Mouse (Mus musculus): ENCODE results near the gene Sbds.

Gene Sbds

DNA sequence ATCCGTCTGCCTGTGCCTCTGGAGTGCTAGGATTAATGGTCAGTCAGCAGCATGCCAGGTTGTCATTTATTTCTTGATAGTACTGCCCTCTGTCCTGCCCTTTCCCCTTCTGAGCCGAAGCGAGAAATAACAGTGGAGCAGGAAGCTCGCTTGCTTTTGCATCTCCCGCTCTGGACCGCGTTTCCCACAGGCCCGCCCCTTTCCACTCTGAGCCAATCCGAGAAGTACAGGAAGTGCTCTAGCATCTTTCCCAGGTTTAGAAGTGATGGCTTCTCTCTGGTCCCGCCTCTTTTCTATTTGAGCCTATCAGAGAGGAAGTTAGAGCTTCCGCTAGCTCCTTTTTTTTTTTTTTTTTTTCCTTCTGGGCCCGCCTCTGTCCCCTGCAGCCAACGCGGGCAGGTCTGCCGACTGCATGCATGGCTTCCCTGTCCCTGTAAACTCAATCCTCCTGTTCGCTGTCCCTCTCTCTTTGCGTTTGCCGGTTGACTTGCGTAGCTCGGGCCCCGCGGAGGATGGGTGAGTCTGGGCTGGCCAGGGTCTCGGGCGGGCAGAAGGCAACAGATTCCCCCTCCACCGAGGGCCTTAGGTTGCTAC, 1.4 kb upstream of the Sbds start:
- DNase-seq (ENCODE audit: low spot score), result peak; percentile 98

DNA sequence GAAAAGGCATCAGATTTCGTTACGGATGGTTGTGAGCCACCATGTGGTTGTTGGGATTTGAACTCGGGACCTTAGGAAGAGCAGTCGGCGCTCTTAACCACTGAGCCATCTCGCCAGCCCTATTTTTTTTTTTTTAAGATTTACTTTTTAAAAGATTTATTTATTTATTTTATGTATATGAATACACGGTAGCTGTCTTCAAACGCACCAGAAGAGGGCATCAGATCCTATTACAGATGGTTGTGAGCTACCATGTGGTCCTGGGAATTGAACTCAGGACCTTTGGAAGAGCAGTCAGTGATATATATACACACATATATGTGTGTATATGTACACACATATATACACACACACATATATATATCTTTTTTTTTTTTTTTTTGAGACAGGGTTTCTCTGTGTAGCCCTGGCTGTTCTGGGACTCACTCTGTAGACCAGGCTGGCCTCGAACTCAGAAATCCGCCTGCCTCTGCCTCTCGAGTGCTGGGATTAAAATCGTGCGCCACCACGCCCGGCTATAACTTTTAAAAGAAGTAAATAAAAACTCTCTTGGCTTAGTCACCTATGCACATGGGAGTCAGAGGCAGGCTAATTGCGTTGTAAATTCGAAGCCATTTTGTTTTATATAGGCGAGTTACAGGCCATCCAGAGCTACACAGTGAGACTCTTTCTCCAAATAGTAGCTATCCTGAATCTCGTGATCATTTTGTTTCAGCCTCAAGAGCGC, 632 bp upstream of the Sbds start:
- peak; percentile 31 for DNase-seq (ENCODE audit: low spot score)

DNA sequence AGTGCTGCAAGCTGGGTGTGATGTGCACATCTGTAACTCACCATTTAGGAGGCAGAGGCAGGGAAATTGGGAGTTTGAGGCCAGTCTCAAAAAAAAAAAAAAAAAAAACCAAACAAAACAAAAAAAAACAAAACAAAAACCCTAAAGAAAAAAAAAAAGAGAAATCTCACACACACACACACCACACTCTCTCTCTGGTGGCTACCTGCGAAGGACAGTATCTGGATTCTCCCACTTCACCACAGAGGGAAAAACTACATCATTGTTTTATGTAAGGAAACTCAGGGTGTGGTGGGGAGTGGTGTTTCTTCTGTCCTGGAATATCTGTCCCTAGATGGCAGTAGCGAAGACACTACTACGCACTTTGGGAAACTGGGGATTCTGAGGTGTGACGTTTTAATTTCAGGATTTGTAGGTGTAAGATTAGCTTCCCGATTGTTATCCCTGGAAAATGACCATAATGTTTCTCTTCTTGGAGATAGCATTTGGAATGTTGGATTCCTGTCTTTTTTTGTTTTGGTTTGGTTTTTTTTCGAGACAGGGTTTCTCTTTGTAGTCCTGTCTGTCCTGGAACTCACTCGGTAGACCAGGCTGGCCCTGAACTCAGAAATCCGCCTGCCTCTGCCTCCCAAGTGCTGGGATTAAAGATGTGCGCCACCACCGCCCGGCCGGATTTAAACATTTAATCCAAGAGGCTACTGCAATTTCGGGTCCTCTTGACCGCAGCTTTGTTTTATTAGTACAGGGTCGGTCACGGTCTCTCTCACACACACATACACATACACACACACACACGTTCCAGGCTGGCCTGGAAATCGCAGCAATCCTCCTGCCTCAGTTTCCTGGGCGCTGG, 940 bp downstream of the Sbds start:
- peak; percentile 47 for DNase-seq (ENCODE audit: low spot score)

DNA sequence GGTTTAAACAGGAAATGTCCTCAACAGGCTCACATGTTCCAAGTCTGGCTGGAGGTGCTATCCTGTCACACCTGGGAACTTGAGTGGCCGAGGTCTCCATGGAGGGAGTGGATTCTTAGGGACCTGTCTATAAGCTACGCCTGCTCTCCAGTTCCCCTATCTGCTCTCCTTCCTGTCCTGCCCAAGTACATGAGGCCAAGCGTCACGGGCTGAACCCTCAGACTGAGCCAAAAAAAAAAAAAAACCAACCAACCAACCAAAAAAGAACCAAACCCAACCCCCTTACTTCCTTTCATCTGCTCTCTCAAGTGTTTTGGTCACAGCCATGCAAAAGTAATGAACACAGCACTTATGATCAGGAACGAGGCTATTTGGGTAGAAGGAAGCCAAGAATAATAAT, 7.5 kb downstream of the Sbds start:
- no peak for DNase-seq (ENCODE audit: low spot score)

DNA sequence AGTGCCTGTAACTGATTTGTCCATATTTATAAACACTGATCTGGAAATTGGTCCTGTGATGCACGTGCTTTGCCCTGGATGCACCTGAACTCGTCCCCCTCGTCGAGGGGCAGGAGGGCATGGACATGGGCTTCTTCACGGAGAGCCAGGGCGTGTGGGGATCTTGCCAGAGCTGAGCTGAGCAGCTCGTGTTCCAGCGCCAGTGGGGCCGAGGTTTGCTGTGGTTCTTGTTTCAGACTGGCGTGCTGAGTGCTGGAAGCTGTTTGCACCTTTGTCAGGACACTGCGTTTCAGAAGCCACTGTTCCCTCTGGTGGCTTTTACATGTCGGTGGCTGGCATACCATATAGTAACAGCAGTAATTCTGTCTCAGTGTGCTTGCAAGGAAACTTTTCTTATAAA, 13.9 kb downstream of the Sbds start:
- no peak for DNase-seq (ENCODE audit: low spot score)

DNA sequence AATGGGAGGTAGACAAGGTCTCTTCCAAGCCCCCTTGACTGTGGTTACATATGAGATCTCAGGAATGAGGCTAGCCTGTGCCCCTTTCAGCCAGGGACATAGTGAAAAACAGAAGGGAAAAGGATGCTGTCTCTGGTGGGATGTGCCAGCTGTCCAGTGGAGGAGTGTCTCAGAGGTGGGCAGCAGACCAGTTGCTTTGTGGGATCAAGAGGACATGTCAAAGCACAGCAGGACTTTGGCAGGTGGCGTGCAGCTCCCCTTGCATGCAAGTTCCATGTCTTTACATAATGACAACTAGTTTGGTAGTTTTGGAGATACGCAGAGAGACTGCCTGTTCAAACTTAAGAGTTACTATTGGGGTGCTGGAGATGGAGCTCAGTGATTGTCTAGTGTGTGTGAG, 15.5 kb downstream of the Sbds start:
- no peak for DNase-seq (ENCODE audit: low spot score)

DNA sequence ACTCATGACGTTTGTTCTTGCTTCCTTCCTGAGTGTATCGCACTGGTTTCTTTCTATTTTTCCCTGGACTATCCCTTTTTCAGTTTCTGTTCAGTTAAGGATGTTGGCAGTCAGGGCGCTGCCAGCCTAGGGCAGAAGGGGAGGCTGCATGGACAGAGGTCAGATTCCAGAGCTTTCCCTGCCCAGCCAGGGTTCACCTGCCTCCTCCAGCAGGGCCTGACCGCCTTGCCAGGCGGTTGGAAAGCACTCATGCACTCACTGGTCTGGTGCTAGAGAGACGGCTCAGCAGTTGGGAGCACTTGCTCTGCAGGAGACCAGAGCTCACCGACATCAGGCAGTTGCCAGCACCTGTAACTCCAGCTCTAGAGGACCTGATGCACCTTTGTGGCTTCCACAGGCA, 16.1 kb downstream of the Sbds start:
- DNase-seq (ENCODE audit: low spot score), result no peak

DNA sequence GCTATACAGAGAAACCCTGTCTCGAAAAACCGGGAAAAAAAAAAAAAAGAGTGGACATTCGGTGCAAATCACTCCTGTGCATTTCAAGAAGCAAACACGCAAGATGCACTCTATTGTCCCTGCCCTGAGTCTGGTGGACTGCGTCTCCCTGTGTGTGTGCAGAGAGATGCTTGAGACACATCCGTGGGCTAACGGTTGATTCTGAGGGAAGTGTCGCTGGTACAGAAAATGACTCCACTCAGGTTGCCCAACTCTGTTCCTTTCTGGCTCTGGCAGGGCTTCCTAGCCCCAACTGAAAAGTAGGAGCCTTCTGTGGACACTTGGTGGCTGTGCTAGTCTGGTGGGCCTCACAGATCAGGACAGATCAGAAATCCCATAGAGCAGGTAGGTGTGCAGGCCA, 19.0 kb downstream of the Sbds start:
- DNase-seq (ENCODE audit: low spot score), result no peak

DNA sequence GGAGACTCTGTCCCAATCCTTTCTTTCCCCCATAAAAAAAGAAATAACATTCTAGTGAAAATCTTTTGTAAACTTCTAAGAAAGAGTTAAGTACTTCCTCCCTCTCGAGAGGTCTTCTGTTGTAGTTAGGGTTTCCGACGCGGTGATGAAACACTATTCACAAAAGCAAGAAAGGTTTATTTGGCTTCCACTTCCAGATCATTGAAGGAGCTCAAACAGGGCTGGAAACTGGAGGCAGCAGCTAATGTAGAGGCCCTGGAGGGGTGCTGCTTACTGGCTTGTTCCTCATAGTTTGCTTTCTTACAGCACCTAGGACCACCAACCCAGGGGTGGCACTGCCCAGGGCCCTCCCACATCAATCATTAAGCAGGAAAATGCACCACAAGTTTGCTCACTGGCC, 27.2 kb downstream of the Sbds start:
- no peak for DNase-seq (ENCODE audit: low spot score)

DNA sequence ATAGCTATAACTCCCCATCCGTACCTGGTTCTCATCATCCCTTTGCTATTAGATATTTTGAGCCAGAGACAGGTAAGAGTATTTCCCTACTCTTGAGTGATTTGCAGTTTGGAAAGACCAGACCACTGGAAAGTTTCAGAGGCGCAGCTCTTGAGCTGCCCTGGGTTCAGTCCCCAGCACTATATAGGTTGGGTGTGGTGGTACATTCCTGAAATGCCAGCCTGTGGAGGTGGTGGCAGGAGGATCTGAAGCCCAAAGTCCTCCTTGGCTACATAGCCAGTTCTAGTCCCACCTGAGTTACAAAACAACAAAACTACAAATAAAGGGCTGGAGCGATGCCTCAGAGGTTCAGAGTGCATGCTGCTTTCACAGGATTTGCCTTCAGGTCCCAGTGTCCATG, 28.5 kb downstream of the Sbds start:
- DNase-seq (ENCODE audit: low spot score), result no peak

DNA sequence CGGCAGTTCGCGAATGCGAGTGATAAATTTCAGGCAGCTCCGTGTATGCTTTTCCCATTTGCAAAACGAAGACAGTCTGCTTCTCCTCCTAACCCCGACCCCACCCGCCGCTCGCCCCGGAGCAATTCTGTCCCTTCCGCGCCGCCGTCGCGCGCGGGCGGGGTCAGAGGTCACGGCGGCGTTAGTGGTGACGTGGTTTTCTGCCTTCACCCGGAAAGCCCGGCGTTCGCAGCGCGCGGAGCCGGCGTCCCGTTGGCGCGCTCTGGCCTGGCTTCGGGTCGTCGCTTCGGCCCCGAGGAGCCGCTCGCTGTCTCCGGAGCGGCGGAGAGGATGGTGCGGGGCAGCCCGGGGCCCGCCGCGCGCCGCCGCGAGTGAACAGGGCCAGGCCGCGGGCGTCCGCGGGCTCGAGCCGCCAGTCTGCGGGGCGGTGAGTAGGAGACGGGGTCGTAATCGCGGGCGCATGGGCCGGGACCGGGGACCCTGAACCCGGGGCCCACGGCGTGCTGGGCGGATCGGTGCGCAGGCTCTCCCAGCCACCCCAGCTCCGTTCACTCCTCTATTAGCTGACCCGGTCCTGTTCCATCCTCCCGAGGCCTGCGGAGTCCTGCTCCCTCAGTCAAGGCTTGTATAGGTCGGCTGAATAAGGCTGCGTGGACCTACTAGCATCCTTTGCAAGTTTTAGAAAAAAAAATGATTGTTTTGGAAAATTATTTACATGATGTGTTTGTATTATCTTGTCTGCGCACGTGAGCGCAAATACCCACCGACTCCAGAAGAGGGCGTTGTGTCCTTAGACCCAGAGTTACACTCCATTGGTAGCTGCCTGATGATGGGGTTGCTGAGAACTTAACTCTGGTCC, 33.0 kb downstream of the Sbds start:
- peak; percentile 87 for DNase-seq (ENCODE audit: low spot score)

DNA sequence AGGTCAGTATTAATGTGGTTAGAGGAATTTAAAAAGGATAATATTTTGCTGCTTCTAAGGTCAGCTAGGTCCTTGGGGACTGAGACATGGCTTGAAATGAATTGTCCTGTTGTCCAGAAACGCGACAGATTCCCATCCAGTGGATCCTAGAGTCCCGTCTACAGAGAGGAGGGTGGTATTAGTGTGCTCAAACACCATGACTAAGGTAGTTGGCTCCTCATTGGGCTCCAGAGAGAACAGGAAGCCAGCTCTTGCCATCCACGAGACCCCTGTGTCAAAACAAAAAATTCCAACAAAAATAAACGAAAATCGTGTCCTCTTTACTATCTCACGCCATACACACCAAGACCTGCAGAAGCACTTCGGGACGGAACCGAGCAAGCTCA, 33.6 kb downstream of the Sbds start:
- peak; percentile 14 for DNase-seq (ENCODE audit: low spot score)

DNA sequence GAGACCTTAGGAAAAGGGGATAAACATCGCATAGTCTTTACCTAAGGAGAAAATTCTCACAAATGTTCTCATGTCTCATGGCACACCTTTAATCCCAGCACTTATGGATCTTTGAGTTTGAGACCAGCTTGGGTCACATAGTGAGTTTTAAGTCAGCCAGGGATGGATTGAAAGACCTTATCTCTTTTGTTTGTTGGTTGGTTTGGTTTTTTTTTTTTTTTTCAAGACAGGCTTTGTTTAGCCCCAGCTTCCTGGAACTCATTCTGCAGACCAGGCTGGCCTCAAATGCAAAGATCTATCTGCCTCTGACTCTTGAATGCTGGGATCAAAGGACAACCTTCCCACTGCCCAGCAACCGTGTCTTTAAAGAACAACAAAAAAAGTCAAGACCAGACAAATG, 34.0 kb downstream of the Sbds start:
- no peak for DNase-seq (ENCODE audit: low spot score)

DNA sequence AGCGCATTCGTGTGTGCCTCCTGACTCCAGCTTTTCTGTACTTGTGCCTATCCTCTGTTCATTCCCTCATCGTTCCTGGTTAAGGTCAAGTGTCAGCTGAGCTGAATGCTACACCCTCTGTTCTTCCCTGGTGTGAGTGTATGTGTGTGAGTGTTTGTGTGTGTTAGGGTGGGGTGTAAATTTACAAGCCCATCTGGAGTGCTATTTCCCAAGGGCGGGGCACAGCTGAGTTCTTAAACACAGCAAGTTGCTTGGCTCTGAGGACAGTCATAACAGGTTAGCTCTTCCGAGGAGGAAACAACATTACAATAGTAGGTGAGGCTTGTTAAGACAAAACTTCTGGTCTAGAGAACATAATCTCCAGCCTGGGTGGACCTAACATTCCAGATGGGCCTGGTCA, 37.0 kb downstream of the Sbds start:
- DNase-seq (ENCODE audit: low spot score), result no peak

DNA sequence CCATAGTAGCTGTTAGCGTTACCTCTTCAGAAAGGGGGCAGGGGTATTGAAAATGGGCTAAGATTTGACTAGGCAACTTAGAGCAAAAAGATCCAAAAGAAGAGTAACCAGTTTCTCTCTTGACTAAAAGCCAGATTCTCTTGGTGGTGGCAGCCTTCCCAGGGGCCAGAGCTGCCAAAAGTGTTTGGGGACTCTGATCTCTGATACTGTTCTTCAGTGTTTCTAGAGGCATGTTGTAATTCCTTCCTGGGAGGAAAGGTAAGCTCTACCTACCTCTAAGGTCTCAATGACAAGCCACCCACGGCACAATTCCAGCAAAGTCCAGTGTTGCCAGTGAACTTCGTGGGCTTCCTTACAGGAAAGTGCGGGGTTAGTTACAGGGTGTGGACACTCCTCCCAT, 37.9 kb downstream of the Sbds start:
- no peak for DNase-seq (ENCODE audit: low spot score)

DNA sequence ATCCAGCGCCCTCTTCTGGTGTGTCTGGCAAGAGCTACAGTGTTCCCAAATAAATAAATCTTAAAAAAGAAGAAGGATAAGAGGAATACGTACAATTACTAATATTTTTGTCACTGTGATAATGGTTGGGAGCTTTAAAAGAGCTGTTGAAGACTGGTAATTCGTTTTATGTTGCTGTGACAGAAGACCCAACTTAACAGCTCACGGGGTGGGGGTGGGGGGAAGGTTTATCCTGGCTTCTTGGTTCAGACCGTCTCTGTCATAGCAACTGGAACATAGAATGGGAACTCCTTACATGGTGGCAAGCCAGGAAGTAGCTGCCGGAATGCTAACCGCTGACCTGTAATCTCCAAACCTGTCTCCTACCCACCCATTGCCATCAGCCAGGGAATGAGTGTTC, 38.5 kb downstream of the Sbds start, which contains the start of gene Tmem248:
Tmem248 (plus strand) TSS at position 301 of the 400 bp plus-strand sequence.
- no peak for DNase-seq (ENCODE audit: low spot score)

DNA sequence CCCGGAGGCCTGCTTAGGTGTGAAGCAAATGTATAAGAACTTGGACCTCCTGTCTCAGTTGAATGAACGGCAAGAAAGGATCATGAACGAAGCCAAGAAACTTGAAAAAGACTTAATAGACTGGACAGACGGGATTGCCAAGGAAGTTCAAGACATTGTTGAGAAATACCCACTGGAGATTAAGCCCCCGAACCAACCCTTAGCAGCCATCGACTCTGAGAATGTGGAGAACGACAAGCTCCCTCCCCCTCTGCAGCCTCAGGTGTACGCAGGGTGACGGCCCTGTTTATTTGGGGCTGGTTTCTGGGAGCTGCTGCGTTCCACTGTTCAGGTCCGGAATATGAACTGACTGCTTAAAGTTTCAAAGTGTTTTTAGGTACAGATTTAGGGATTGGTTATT, 42.4 kb downstream of the Sbds start:
- DNase-seq (ENCODE audit: low spot score), result no peak

DNA sequence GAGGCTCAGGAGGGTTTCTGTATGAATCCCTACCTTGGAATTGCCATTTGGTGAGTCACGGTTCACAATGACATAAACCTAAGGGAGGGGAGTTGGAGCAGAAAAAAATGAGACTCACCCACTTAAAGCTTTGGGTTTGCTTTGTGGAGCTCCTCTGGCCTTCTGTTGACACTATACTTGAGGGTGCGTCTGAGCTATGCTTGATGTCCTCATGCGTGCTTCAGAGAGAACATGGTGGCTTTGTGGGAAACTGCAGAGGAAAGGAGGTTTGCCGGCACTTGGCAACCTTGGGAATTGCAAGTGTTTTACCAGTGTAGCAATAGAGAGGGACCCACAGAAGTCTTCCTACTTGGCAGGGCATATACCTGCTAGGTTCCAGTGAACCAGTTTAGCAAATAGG, 48.0 kb downstream of the Sbds start:
- DNase-seq (ENCODE audit: low spot score), result no peak

DNA sequence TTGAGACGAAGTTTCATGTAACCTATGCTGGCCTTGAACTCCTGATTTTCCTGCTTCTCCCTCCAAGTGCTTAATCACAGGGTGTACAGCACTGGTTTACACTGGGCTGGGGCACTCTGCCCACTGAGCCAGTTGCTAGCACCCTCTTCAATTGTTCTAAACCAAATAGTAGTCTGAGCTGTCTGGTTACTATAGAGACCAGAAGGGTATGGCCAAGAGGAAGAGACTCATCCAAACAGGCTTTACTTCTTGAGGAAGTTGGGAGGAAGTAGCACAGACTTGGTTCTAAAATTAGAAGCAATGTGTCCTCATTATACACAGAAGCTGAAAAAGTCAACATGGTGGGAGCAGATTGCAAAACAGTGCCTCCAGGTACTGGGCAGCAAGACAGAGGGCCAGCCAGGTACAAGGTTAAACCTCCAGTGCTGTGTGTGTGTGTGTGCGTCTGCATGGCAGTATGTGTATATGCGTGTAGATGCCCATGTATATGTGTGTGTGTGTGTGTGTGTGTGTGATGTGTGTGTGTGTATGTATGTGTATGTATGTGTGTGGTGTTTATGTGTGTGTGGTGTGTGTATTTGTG, 49.8 kb downstream of the Sbds start:
- no peak for DNase-seq (ENCODE audit: low spot score)

DNA sequence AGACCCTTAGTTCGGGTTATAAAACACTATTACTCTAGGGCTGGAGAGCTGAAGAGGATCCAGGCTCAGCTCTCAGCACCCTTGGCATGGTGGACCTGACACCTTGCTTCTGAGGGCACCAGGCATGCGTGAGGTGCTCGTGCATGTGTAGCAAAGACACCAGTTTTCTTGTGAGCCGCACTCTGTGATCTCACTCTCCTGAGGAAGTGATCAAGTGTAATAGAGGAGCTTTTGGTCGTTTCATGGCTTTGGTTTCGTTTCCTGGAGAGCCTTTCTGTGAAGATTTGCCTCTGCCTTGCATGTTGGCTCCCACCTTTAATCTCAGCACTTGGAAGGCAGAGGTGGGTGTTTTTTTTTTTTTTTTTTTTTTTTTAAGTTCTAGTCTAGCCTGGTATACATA, 50.8 kb downstream of the Sbds start:
- DNase-seq (ENCODE audit: low spot score), result no peak

DNA sequence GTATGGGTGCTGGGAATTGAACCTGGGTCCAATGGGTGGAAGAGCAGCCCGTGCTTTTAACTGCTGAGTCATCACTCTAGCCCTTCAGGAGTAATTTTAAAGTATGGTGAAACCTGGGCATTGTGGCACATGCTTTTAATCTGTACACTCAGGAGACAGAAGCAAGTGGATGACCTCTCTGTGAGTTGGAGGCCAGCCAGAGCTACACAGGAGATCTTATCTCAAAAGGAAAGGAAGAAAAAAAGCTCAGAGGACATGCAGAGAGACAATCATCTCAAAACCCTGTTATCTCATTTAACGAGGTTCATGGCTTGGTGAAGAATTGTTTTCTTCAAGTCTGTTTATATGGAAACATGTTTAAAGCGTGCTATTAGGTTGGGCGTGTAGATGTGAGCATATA, 51.4 kb downstream of the Sbds start:
- no peak for DNase-seq (ENCODE audit: low spot score)
